Mouse (Mus musculus) heart, postnatal 14 days (tissue): ENCODE data around the gene Wipf3. TPM values are rescaled to one million over a fixed set of nuclear protein-coding genes. Genes with fewer than 3 reads are reported as not detected.

ENCODE experiments used
- total RNA-seq, 2 experiments: library from RNA; stranded (reverse); gene quantifications; 2 replicates each; pipeline ENCODE4 v1.2.3; 2021

Wipf3 gene
- total RNA-seq, 2 experiments from 2014 or later = 20.9 to 25.7 TPM

Other genes starting within 250 kb of the Wipf3 start
- 1 to 10 TPM; 2.4 to 2.9 TPM for gene Prr15, start 103.8 kb upstream of the Wipf3 start, total RNA-seq
- 10 to 100 TPM in 1 of 2 experiments, 1 to 10 TPM in 1; 9.7 to 12.8 TPM for gene Scrn1, start 136.9 kb downstream of the Wipf3 start, total RNA-seq
- 10 to 100 TPM; 10.3 to 12.5 TPM for gene Plekha8, start 165.5 kb downstream of the Wipf3 start, total RNA-seq
- 10 to 100 TPM; 11.8 to 11.9 TPM for gene Fkbp14, start 167.7 kb downstream of the Wipf3 start, total RNA-seq